Mouse (Mus musculus) G1E (cell line): ENCODE results near the gene Ric8b.

Experiments used
- CTCF ChIP-seq: IDR thresholded peaks from 2 replicates; pipeline ENCODE4 v1.5.1; 2012; ENCODE audit warnings: low read depth, low read length, inconsistent platforms, mixed read lengths
- GATA1 ChIP-seq: IDR thresholded peaks from 2 replicates; pipeline ENCODE4 v1.6.1; 2012; ENCODE audit warnings: borderline replicate concordance, low read length, inconsistent platforms, mixed read lengths
- GATA2 ChIP-seq: IDR thresholded peaks from 2 replicates; pipeline ENCODE4 v1.6.1; 2012; ENCODE audit warnings: low read depth, low read length, inconsistent platforms, borderline replicate concordance
- POLR2AphosphoS5 ChIP-seq: IDR thresholded peaks from 2 replicates; pipeline ENCODE4 v1.6.1; 2012; ENCODE audit warnings: low read depth, low read length, inconsistent platforms; ENCODE audit not compliant: insufficient replicate concordance
- TAL1 ChIP-seq: conservative IDR thresholded peaks from 2 replicates; pipeline ENCODE4 v1.6.1; 2012; ENCODE audit warnings: low read depth, low read length, inconsistent platforms, mixed read lengths

DNA sequence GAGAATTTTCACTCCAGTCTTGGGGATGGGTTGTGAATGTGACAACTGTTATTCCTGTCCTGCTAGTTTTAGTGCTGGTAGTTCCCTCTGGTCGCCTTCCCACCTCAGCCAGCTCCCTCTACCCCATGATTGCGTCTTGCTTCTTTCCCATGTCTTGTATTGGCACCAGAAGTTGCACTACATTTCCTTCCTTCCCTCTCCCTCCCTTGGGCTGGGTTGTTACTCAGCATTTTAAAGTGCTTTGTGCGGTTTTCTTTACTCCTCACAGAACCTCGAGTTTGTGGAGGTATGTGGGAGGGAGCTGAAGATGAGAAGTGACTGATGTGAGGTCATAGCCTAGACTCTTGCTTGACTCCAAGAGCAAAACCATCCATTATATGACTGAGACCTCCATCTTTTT is 38.8 kb downstream of the Ric8b start:
- TF ChIP-seq CTCF = no peak
- TF ChIP-seq GATA1 = no peak
- no peak for TF ChIP-seq GATA2
- no peak for TF ChIP-seq POLR2AphosphoS5
- TF ChIP-seq TAL1 = no peak
